Mouse (Mus musculus): ENCODE measurements around the gene Tigd4.

DNA sequence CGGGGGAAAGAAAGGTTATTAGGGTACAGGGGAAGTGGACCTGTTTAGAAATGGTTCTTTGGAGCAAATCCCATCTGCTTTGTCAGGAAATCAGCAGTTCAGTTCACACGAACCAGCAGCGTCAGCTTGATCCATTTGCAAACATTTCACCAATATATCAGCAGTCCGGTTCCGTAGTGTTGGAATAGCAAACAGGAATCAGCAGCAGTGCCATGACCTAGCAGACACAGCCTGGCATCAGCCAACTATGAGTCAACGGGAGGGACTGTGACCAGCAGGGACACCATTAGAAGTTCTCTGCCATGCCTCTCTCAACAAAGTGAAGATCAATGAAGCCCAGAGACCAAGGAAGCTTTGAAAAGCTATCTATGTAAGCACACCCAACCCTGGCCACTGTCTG, 26.4 kb downstream of the Tigd4 start:
- TF ChIP-seq CTCF (IDR thresholded peaks at IDR 0.05; ENCODE audit: low read depth, low read length), result no peak
- TF ChIP-seq POLR2A (IDR thresholded peaks at IDR 0.05; ENCODE audit: borderline replicate concordance, low read depth, low read length), result no peak
